Mouse (Mus musculus) intestine, postnatal 0 days (tissue): ENCODE results near the gene Fbxo39. TPM values are rescaled to one million over a fixed set of nuclear protein-coding genes. Genes with fewer than 3 reads are reported as not detected.

Experiments used
- ATAC-seq: fragments of 200-750 bp; cut with Nextera tagmentation; 2 replicates; pipeline ENCODE4 v1.8.0; 2017; ENCODE audit warnings: mild to moderate bottlenecking, moderate TSS enrichment, moderate library complexity
- H3K27ac ChIP-seq: fragments of 300-500 bp; sonication (generic); 2 replicates; pipeline ENCODE4 v1.5.1; 2014; ENCODE audit warnings: mild to moderate bottlenecking, low read depth, low read length, moderate library complexity
- H3K27me3 ChIP-seq: fragments of 300-500 bp; sonication (generic); replicated peaks from 2 replicates; pipeline ENCODE4 v1.6.1; 2014; ENCODE audit warnings: low read length, mixed read lengths; ENCODE audit not compliant: control insufficient read depth, insufficient read depth
- H3K36me3 ChIP-seq: fragments of 300-500 bp; sonication (generic); 2 replicates; pipeline ENCODE4 v1.6.1; 2014; ENCODE audit warnings: mild to moderate bottlenecking, moderate library complexity; ENCODE audit not compliant: control insufficient read depth, insufficient read depth
- H3K4me1 ChIP-seq: fragments of 300-500 bp; sonication (generic); replicated peaks from 2 replicates; pipeline ENCODE4 v1.6.1; 2014; ENCODE audit warnings: antibody characterized with exemption, low read length, mixed read lengths; ENCODE audit not compliant: control insufficient read depth, insufficient read depth
- H3K4me2 ChIP-seq: fragments of 300-500 bp; sonication (generic); replicated peaks from 2 replicates; pipeline ENCODE4 v1.6.1; 2014; ENCODE audit warnings: low read depth, mild to moderate bottlenecking, moderate library complexity
- H3K4me3 ChIP-seq: fragments of 300-500 bp; sonication (generic); 2 replicates; pipeline ENCODE4 v1.5.1; 2014; ENCODE audit warnings: low read depth, low read length
- H3K9ac ChIP-seq: fragments of 300-500 bp; sonication (generic); 2 replicates; pipeline ENCODE4 v1.6.1; 2014; ENCODE audit warnings: mild to moderate bottlenecking, low read depth, low read length
- H3K9me3 ChIP-seq: fragments of 300-500 bp; sonication (generic); 2 replicates; pipeline ENCODE4 v1.6.1; 2016; ENCODE audit warnings: mixed run types; ENCODE audit not compliant: control insufficient read depth
- CTCF ChIP-seq: sonication (generic); IDR thresholded peaks from 2 replicates; pipeline ENCODE4 v1.5.1; 2016; ENCODE audit warnings: low read depth, mild to moderate bottlenecking, control low read depth, antibody characterized with exemption, moderate library complexity
- WGBS: fragments of 180-500 bp; shearing (Covaris S2); extraction: QIAGEN DNeasy Blood & Tissue Kit; methylation state at CpG from one replicate; pipeline ENCODE4 v1.1.7; 2014; 5-methylcytosine and 5-hydroxymethylcytosine counted together
- polyA plus RNA-seq: library from polyadenylated mRNA; unstranded; fragments of >200 nt; fragmentation: Nextera tagmentation; extraction: Ambion mirVana; gene quantifications from 2 replicates; pipeline ENCODE4 v1.2.1, GENCODE M21; 2015

Fbxo39 gene
- polyA plus RNA-seq, result not detected in 2 replicates

DNA sequence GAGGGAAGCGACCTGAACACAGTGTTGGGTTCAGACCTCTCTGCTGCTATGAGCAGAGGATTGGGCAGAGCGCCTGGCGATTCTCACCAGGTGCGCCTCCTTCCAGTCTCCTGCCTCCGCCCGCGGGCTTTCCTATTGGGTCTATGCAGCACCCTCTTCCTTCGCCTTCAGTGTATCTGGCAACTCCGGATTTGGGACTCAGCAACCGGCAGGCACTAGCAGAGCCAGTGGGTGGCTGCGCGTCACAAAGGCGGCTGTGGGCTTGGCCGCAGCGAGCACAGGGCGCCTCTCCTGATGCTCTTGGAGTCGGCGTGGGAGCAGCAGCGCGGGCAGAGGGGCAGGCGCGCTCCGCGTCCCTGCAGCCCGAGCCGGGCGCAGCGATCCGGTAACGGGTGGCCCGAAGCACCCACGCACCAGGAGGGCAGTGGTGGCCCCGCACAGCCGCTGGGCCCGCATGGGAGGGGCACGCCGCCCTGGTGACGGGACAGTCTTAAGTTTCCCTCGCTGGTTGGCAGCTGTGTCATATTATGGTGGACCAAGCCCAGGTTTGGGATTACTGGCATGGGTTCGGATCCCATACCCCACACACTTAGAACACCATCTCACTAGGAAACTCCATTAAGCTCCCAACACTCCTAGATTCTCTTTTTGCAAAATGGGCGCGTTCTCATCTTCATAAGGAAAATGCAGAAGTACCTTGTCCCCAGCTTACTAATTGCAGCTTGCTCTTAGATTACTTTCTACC, at the start of gene Fbxo39:
Gene Fbxo39, plus strand, starts transcription at position 294 of the 745 bp plus-strand sequence.
- H3K9me3 ChIP-seq, result no peaks in the 10 kb centered on the region
- H3K4me1 ChIP-seq, result no peaks in the 10 kb centered on the region
- no peaks in the 10 kb centered on the region for H3K36me3 ChIP-seq
- WGBS, result 7% methylated on average over 42 of the region's 42 CpGs
- no peak for TF ChIP-seq CTCF
- H3K9ac ChIP-seq, result no peak within 1 kb of the TSS
- peak within 1 kb of the TSS; percentile 37; the same call in 1 of the 2 replicates for H3K4me2 ChIP-seq
- H3K27ac ChIP-seq, result no peak within 1 kb of the TSS
- H3K4me3 ChIP-seq, result peak within 1 kb of the TSS; percentile 18
- no peak for ATAC-seq
- peaks cover 19% of the 10 kb centered on the region for H3K27me3 ChIP-seq

DNA sequence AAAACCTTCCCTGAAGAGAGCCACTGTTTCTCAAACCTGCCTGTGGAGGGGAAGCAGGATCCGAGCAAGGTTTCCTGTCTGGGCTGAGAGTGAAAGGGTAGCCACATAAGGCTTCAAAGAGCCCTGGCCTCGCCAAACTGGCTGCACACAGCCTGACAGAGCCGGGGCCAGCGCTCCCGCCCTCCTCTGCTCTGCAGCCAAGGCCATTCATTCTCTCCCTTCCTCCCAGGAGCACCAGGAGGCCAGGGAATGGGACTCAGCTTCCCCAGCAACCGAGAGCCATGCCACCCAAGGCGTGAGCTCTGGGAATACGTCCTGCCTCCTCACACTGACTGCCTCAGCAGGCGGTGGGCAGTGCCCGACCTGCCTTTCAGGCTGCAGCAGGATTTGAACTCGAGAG, 48.8 kb upstream of the Fbxo39 start:
- 12% methylated on average over 11 of the region's 11 CpGs for WGBS
- no peaks in the 10 kb centered on the region for H3K36me3 ChIP-seq
- ATAC-seq, result no peak
- H3K4me3 ChIP-seq, result no peak overlapping the region
- no peak overlapping the region for H3K9ac ChIP-seq
- no peaks in the 10 kb centered on the region for H3K4me1 ChIP-seq
- peaks cover 21% of the 10 kb centered on the region for H3K27me3 ChIP-seq
- TF ChIP-seq CTCF, result no peak
- H3K27ac ChIP-seq, result no peak overlapping the region
- no peaks in the 10 kb centered on the region for H3K9me3 ChIP-seq
- 0 out of 2 replicates have a peak overlapping the region, but pooled peaks have one; percentile 71 for H3K4me2 ChIP-seq

DNA sequence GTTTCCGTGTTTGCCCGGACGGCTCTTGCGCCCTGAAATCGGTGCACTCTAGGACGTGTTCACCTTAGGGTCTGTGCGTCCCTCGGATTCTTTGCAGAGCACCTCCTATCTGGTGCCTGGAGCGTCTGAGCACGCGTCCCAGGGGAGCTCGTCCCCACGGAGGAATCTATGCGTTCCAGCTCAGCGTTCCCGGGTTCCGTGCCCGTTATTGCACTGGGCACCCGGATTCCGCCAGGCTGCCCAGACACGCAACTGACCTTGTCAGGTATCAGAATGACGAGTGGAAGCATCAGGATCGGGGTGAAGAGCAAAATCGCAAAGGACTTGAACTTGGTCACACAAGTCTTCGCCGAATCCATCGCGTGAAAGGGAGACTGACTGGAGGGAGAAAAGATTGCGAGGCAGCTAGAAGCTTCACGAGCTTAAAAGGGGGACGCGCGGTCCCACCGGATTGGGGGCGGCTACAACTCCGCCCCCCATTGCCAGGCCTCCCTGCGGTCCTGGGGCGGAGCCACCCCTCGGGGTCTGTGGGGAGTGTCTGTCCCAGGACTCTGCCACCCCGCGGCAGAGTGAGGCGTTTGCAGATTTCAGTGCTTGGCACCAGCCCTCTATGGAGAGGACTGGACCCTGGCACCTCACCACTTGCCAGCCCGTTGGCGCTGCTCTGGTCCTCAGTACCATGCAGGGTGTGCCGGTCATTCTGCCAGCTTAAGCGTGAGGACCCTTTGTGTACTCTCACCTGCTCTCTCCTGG, 47.9 kb upstream of the Fbxo39 start:
- peak overlapping the region; percentile 71 for H3K4me2 ChIP-seq
- H3K27ac ChIP-seq, result no peak overlapping the region
- 1% methylated on average over 46 of the region's 46 CpGs for WGBS
- TF ChIP-seq CTCF, result peak; percentile 63
- no peaks in the 10 kb centered on the region for H3K4me1 ChIP-seq
- no peaks in the 10 kb centered on the region for H3K9me3 ChIP-seq
- H3K9ac ChIP-seq, result no peak overlapping the region
- no peaks in the 10 kb centered on the region for H3K36me3 ChIP-seq
- H3K27me3 ChIP-seq, result peaks cover 21% of the 10 kb centered on the region
- peak overlapping the region; percentile 36 for H3K4me3 ChIP-seq
- peak; percentile 41; the same call in 1 of the 2 replicates for ATAC-seq

DNA sequence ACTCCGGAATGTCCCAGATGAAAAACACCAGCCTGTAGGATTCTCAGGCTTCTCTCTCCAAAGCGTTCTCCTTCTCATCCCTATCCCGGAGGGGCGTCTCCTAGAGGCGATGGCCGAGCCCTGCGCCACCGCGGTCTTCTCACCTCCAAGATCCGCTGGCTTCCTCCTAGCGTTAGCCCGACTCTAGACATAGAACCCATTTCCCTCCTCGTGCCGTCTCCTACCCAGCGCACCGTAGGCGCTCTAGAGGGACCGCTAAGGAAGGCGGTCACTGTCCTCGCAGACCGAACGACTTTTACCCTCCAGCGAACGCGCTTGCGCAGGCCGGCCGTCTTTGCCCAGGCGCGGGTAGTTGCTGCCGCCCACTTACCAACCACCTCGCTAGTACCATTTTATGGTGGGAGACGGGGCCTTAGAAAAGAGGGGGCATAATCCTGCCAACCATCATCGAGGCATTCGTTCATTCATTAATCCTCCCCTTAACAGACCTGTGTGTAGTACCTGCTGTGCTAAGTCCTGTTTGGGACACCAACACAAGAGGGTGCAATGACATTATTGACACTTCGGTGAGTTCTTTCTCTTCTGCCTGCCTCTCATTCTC, 47.2 kb upstream of the Fbxo39 start, which contains the start of gene Slc13a5:
Gene Slc13a5, minus strand, starts transcription at position 263 of the 601 bp plus-strand sequence.
- Histone ChIP-seq H3K27ac (no peak within 1 kb of the TSS), H3K4me3 (peak within 1 kb of the TSS; percentile 36), H3K27me3 (peaks cover 21% of the 10 kb centered on the region), H3K4me1 (no peaks in the 10 kb centered on the region), H3K9ac (0 out of 2 replicates have a peak within 1 kb of the TSS, but pooled peaks have one; percentile 7), H3K9me3 (no peaks in the 10 kb centered on the region), H3K4me2 (peak within 1 kb of the TSS; percentile 71), H3K36me3 (no peaks in the 10 kb centered on the region)
- 4% methylated on average over 36 of the region's 36 CpGs for WGBS
- ATAC-seq, result no peak
- TF ChIP-seq CTCF, result no peak

DNA sequence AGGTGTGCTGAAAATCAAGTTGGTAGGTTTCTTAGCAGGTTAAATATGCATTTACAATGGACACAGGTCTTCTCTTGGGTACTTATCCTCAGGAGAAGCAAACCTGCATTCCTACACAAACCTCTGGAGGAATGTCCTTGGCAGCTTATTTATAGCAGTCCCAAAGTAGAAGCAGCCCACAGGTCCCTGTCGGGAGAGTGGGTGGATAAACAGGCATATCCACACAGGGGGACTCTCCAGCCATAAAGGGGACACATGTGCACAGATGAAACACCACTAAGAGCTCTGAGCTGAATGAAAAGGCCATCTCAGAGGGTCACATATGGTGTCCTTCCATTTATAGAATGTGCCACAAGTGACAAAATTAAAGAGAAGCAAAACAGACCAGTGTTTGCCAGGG, 42.5 kb upstream of the Fbxo39 start:
- H3K9me3 ChIP-seq, result no peaks in the 10 kb centered on the region
- H3K4me2 ChIP-seq, result no peak overlapping the region
- H3K27ac ChIP-seq, result no peak overlapping the region
- no peaks in the 10 kb centered on the region for H3K36me3 ChIP-seq
- no peak for ATAC-seq
- no peak overlapping the region for H3K9ac ChIP-seq
- H3K4me1 ChIP-seq, result no peaks in the 10 kb centered on the region
- TF ChIP-seq CTCF, result no peak
- H3K4me3 ChIP-seq, result no peak overlapping the region
- WGBS, result 34% methylated on average over 1 of the region's 1 CpGs
- H3K27me3 ChIP-seq, result no peaks in the 10 kb centered on the region

DNA sequence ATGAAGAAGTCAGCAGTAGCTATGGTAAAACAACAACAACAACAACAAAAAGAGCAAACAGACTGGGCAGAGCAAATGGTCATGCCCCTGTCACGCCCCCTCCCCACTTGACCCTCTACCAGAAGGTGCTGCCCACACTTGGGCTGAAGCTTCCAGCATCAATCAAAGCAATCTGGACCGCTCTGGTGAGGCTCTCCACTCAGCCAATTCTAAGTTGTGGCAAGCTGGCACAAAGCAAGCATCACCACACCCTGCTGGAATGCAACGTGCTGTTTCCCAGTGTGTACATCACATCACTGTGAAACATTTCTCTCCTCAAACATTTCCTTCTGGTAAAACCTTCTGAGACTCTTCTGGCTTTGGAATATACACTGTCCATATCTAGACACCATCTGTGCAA, 40.9 kb upstream of the Fbxo39 start:
- no peak overlapping the region for H3K27ac ChIP-seq
- H3K36me3 ChIP-seq, result no peaks in the 10 kb centered on the region
- no peak for ATAC-seq
- no peak overlapping the region for H3K4me2 ChIP-seq
- 57% methylated on average over 3 of the region's 3 CpGs for WGBS
- TF ChIP-seq CTCF, result no peak
- no peak overlapping the region for H3K9ac ChIP-seq
- no peak overlapping the region for H3K4me3 ChIP-seq
- no peaks in the 10 kb centered on the region for H3K27me3 ChIP-seq
- H3K4me1 ChIP-seq, result no peaks in the 10 kb centered on the region
- no peaks in the 10 kb centered on the region for H3K9me3 ChIP-seq
